Mouse (Mus musculus) left cerebral cortex, adult 9 months (tissue): ENCODE measurements around the gene Igfbp3.
A peak's percentile ranks its signal among the peaks of the same experiment; 100 is the strongest.

Source experiments
- DNase-seq, 2 experiments: peaks; one replicate each; pipeline ENCODE4 v3.0.0; 2022; ENCODE audit warnings: low spot score in 2 of 2

Igfbp3 gene

GRCm38 (mm10) chr11:7161502-7162174 lies 52.1 kb downstream of the Igfbp3 start:
- peak in 1 of 2 experiments; percentile 42 for DNase-seq

- DNase-seq: no peak
These were observed 53.1 kb downstream of the Igfbp3 start for GRCm38 (mm10) chr11:7160637-7161101.

DNA sequence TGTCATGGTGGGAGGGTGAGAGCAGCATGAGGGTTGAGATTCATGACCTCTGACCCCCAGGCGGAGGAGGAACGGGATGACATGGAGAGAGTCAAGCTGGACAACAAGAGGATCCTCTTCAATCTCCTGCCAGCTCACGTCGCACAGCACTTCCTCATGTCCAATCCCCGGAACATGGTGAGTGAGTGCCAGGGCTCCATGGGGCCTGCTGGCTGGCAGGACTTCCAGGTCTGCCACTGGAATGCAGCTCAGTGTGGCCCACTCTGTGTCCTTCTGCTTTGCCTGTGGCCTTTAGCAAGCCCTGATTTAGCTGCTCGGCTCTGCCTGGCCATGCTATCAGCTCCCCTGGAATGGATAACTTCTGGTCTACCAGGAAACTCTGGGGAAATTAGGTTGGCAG lies 53.6 kb downstream of the Igfbp3 start:
- no peak for DNase-seq

DNA sequence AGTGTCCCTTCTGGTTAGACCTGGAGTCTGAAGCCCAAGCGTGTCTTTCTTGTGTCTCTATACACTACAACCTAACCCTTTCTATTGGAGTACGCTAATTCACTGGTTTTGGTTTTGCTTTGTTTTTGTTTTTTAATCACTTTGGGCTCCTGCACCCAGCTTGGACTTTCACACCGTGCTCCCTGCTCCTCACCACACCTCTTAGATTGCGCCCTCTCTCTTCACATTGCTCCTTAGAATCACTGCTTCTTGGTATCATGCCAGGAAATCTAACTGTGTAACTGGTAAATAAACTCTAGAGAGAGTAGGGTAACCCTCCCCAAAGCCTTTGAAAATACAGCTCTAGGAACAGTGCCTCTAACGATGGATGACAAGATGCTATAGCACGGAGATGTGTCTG lies 55.5 kb downstream of the Igfbp3 start:
- no peak for DNase-seq

DNA sequence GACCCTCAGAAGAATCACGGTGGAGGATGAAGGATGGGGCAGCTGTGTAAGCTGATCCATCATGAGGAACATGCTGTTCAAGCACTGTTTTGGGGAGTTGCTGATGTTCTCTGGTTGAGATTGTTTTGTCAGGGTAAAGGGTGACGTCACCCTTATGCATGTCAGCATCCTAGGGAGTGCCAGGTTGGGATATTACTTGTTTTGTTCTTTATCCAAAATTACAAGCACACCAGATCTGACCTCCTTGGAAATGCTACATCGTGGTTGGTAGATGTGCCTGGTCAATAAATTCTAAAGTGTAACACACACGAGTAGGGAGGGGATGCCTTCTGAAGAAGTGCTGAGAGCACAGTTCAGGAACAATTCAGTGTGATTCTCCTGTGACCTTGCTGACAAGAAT lies 57.3 kb downstream of the Igfbp3 start:
- no peak for DNase-seq
